Mouse (Mus musculus): Measurements from ENCODE around the gene Rsph9. TPM values are rescaled to one million over a fixed set of nuclear protein-coding genes. Genes with fewer than 3 reads are reported as not detected.
A peak's percentile ranks its signal among the peaks of the same experiment; 100 is the strongest.

The Rsph9 gene
- total RNA-seq, 4 experiments from 2014 or later, result 24.8 to 32.8 (median 28.2) TPM

- no peak for DNase-seq (ENCODE audit: low spot score in 2 of 2)
Measured at GRCm38 (mm10) chr17:46139872-46140271, 4.1 kb downstream of the Rsph9 start.

GRCm38 (mm10) chr17:46138563-46139236, 5.3 kb downstream of the Rsph9 start:
- no peak for DNase-seq (ENCODE audit: low spot score in 2 of 2)

GRCm38 (mm10) chr17:46132862-46133261, 11.2 kb downstream of the Rsph9 start:
- DNase-seq (ENCODE audit: low spot score in 2 of 2), result no peak

GRCm38 (mm10) chr17:46132058-46132718, 11.8 kb downstream of the Rsph9 start:
- peak in 1 of 2 experiments; percentile 70 for DNase-seq (ENCODE audit: low spot score in 2 of 2)

GRCm38 (mm10) chr17:46129741-46130498, 14.1 kb downstream of the Rsph9 start:
- no peak for DNase-seq (ENCODE audit: low spot score in 2 of 2)

GRCm38 (mm10) chr17:46127814-46128493, 16.1 kb downstream of the Rsph9 start:
- DNase-seq (ENCODE audit: low spot score in 2 of 2), result peak in 1 of 2 experiments; percentile 1

GRCm38 (mm10) chr17:46126608-46127007, 17.4 kb downstream of the Rsph9 start:
- peak in 1 of 2 experiments; percentile 1 for DNase-seq (ENCODE audit: low spot score in 2 of 2)

GRCm38 (mm10) chr17:46123953-46124700, 19.9 kb downstream of the Rsph9 start:
- no peak for DNase-seq (ENCODE audit: low spot score in 2 of 2)

GRCm38 (mm10) chr17:46123285-46123684, 20.7 kb downstream of the Rsph9 start:
- DNase-seq (ENCODE audit: low spot score in 2 of 2), result no peak

- DNase-seq (ENCODE audit: low spot score in 2 of 2), result no peak
Measured at GRCm38 (mm10) chr17:46122791-46123190, 21.2 kb downstream of the Rsph9 start.

- peak in 1 of 2 experiments; percentile 2 for DNase-seq (ENCODE audit: low spot score in 2 of 2)
Measured at GRCm38 (mm10) chr17:46119641-46120040, 24.4 kb downstream of the Rsph9 start.

- DNase-seq (ENCODE audit: low spot score in 2 of 2), result no peak
Measured at GRCm38 (mm10) chr17:46118423-46118850, 25.6 kb downstream of the Rsph9 start.

- DNase-seq (ENCODE audit: low spot score in 2 of 2), result no peak
Measured at GRCm38 (mm10) chr17:46117623-46118422, 26.2 kb downstream of the Rsph9 start.

GRCm38 (mm10) chr17:46116881-46117280, 27.1 kb downstream of the Rsph9 start:
- no peak for DNase-seq (ENCODE audit: low spot score in 2 of 2)

GRCm38 (mm10) chr17:46116138-46116537, 27.9 kb downstream of the Rsph9 start:
- DNase-seq (ENCODE audit: low spot score in 2 of 2), result no peak

GRCm38 (mm10) chr17:46115489-46115888, 28.5 kb downstream of the Rsph9 start:
- no peak for DNase-seq (ENCODE audit: low spot score in 2 of 2)

GRCm38 (mm10) chr17:46110402-46111289, 33.4 kb downstream of the Rsph9 start, which contains the start of gene Mrps18a:
Gene Mrps18a, plus strand, starts transcription at chr17:46110986.
- DNase-seq (ENCODE audit: low spot score in 2 of 2), result peak; percentile 78 to 82

- DNase-seq (ENCODE audit: low spot score in 2 of 2), result no peak
Measured at GRCm38 (mm10) chr17:46108286-46108685, 35.7 kb downstream of the Rsph9 start.

GRCm38 (mm10) chr17:46104487-46104886, 39.5 kb downstream of the Rsph9 start:
- no peak for DNase-seq (ENCODE audit: low spot score in 2 of 2)

All from layer of hippocampus, adult 8-10 months (tissue).